Mouse (Mus musculus): ENCODE data around the gene Phf13.

- TF ChIP-seq GATA1 (IDR thresholded peaks at IDR 0.05; ENCODE audit: low read length) (no peak), TAL1 (IDR thresholded peaks at IDR 0.05; ENCODE audit: low read length) (no peak)
Observed at GRCm38 (mm10) chr4:151997701-151998100, 1.6 kb upstream of the Phf13 start.

All from erythroblast, embryonic 14.5 days (primary cell).